Mouse (Mus musculus) telencephalon, adult 2 months (tissue): ENCODE measurements at regions not wholly inside any gene's neighbourhood (a gene's known extent, or its start where the extent isn't known, plus 50 kb on each side); places are given as distances from the start of the nearest gene placed in this dataset.
A peak's percentile ranks its signal among the peaks of the same experiment; 100 is the strongest.
"Not testable (repeated sequence)": the region's sequence is repeated elsewhere in the genome, so short reads cannot be mapped to it uniquely, and the experiment has no call there.

Experiments
- DNase-seq: peaks from one replicate; pipeline ENCODE4 v3.0.0-alpha.2; 2011; ENCODE audit warnings: low read depth, low spot score

GRCm38 (mm10) chr10:45855514-45855913 is 277.9 kb downstream of the Hace1 start:
- no peak for DNase-seq

GRCm38 (mm10) chr10:45859137-45859536 is 281.5 kb downstream of the Hace1 start:
- no peak for DNase-seq

GRCm38 (mm10) chr10:45859909-45860308 is 282.3 kb downstream of the Hace1 start:
- no peak for DNase-seq

GRCm38 (mm10) chr10:45860696-45861095 is 283.1 kb downstream of the Hace1 start:
- DNase-seq = no peak

- no peak for DNase-seq
Measured at GRCm38 (mm10) chr10:45865793-45866192, 288.2 kb downstream of the Hace1 start.

- DNase-seq = no peak
Measured at GRCm38 (mm10) chr10:45866860-45867259, 289.2 kb downstream of the Hace1 start.

- DNase-seq = no peak
Measured at GRCm38 (mm10) chr10:45871028-45871427, 293.4 kb downstream of the Hace1 start.

- DNase-seq = no peak
Measured at GRCm38 (mm10) chr10:45872007-45872890, 294.6 kb downstream of the Hace1 start.

- no peak for DNase-seq
Measured at GRCm38 (mm10) chr10:45873805-45874780, 296.5 kb downstream of the Hace1 start.

- DNase-seq = not testable (repeated sequence)
Measured at GRCm38 (mm10) chr10:45875287-45875686, 297.7 kb downstream of the Hace1 start.

- DNase-seq = no peak
Measured at GRCm38 (mm10) chr10:45883745-45884144, 306.1 kb downstream of the Hace1 start.

GRCm38 (mm10) chr10:45886636-45887035 is 309.0 kb downstream of the Hace1 start:
- DNase-seq = no peak

- DNase-seq = peak; percentile 29
Measured at GRCm38 (mm10) chr10:45888835-45889234, 311.2 kb downstream of the Hace1 start.

GRCm38 (mm10) chr10:45889381-45889951 is 311.8 kb downstream of the Hace1 start:
- DNase-seq = no peak

- no peak for DNase-seq
Measured at GRCm38 (mm10) chr10:45890088-45890626, 312.5 kb downstream of the Hace1 start.

- DNase-seq = no peak
Measured at GRCm38 (mm10) chr10:45892464-45892863, 314.8 kb downstream of the Hace1 start.

- DNase-seq = no peak
Measured at GRCm38 (mm10) chr10:45893894-45894831, 316.5 kb downstream of the Hace1 start.

GRCm38 (mm10) chr10:45916928-45917327 is 339.3 kb downstream of the Hace1 start:
- DNase-seq = no peak

- no peak for DNase-seq
Measured at GRCm38 (mm10) chr10:45925746-45926145, 348.1 kb downstream of the Hace1 start.

- no peak for DNase-seq
Measured at GRCm38 (mm10) chr10:45933631-45934310, 356.1 kb downstream of the Hace1 start.
